Mouse (Mus musculus) heart, adult 2 months (tissue): ENCODE results near the gene Gata3. TPM values are rescaled to one million over a fixed set of nuclear protein-coding genes. Genes with fewer than 3 reads are reported as not detected.
A peak's percentile ranks its signal among the peaks of the same experiment; 100 is the strongest.

ENCODE experiments used
- DNase-seq, 2 experiments: peaks; one replicate each; pipeline ENCODE4 v3.0.0; 2021
- H3K27ac ChIP-seq: fragments of 200-600 bp; 2 replicates; pipeline ENCODE4 v1.8.1; 2022
- H3K27me3 ChIP-seq: fragments of 200-500 bp; 2 replicates; pipeline ENCODE4 v1.6.1; 2012; ENCODE audit warnings: mild to moderate bottlenecking, low read length, inconsistent platforms, mixed read lengths; ENCODE audit not compliant: control insufficient read depth, insufficient read depth
- H3K36me3 ChIP-seq: fragments of 200-500 bp; 2 replicates; pipeline ENCODE4 v1.6.1; 2012; ENCODE audit warnings: low read length, inconsistent platforms; ENCODE audit not compliant: control insufficient read depth, insufficient read depth
- H3K4me1 ChIP-seq: fragments of 200-500 bp; 2 replicates; pipeline ENCODE4 v1.6.1; 2011; ENCODE audit warnings: low read length; ENCODE audit not compliant: control insufficient read depth, insufficient read depth
- H3K4me3 ChIP-seq: fragments of 200-600 bp; 2 replicates; pipeline ENCODE4 v1.8.1; 2022
- H3K79me2 ChIP-seq: fragments of 200-500 bp; replicated peaks from 2 replicates; pipeline ENCODE4 v1.6.1; 2012; ENCODE audit warnings: mild to moderate bottlenecking, inconsistent platforms, low read length, moderate library complexity, mixed read lengths; ENCODE audit not compliant: control insufficient read depth, insufficient read depth
- H3K9ac ChIP-seq: fragments of 200-500 bp; 2 replicates; pipeline ENCODE4 v1.6.1; 2012; ENCODE audit warnings: low read depth, mild to moderate bottlenecking, control low read depth, inconsistent platforms, low read length, mixed read lengths
- CTCF ChIP-seq: fragments of 200-600 bp; IDR thresholded peaks from 2 replicates; pipeline ENCODE4 v1.8.1; 2022; ENCODE audit warnings: antibody characterized with exemption, mild to moderate bottlenecking, moderate library complexity
- EP300 ChIP-seq: fragments of 200-500 bp; IDR thresholded peaks from 2 replicates; pipeline ENCODE4 v1.6.1; 2011; ENCODE audit warnings: low read depth, low read length, control low read depth; ENCODE audit not compliant: insufficient read depth
- POLR2A ChIP-seq: fragments of 200-500 bp; IDR thresholded peaks from 2 replicates; pipeline ENCODE4 v1.6.1; 2011; ENCODE audit warnings: mild to moderate bottlenecking, low read depth, low read length, control low read depth; ENCODE audit not compliant: insufficient read depth
- WGBS: fragments of 180-500 bp; shearing (Covaris S2); methylation state at CpG from one replicate; pipeline ENCODE4 v1.1.7; 2018; 5-methylcytosine and 5-hydroxymethylcytosine counted together
- intact Hi-C: fragments of 180-260 bp; cut with DNase I; formaldehyde crosslinking; loops from one replicate; pipeline ENCODE4 v1.15.1; 2025
- polyA plus RNA-seq: library from polyadenylated mRNA; depleted of rRNA; stranded (reverse); fragments of >200 nt; gene quantifications from 2 replicates; pipeline ENCODE4 v1.2.3, GENCODE M21; 2012
- total RNA-seq, 2 experiments: library from RNA; stranded (reverse); gene quantifications; 2 replicates each; pipeline ENCODE4 v1.2.3; 2021

Gata3 gene
- total and polyA plus RNA-seq, 3 experiments: 0.57 to 0.91 (median 0.59) TPM

DNA sequence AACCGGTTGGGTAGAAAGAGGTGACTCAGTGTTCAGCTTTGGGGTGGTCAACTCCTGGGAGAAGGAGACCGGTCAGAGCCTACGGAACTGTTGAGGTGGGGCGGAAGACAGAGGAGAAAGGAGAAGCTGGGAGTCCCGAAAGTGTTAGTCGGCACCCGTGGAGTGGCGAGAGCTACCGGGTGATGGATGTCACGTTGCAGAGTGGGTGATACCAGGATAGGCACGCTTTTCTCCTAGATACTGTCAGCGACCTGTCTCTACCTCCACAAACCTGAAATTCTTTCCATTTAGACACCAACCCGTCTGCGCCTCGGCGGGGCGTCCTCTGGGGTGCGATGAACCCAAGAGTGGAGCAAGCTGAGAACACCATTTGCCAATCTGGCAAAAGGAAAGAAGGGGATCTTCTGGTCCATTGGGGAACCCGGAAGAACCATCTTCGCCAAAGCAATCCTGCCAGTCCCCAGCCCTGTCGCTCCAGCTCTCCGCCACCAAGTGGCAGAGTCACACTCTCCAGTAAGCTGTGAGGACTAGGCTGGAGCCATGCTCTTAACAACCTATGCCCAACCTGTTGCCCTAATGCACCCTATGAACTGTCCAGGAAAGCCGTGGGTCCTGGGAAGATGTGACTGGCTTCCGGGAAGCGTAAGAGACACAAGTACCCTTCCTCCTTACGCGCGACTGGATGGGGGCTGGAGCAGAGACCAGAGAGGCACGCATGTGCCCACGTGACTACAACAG lies 752 bp downstream of the Gata3 start, which contains the start of gene 9230102O04Rik:
Gene 9230102O04Rik, minus strand, starts transcription at position 628 of the 738 bp plus-strand sequence.
- Histone ChIP-seq H3K4me1 (no peaks in the 10 kb centered on the region), H3K36me3 (no peaks in the 10 kb centered on the region), H3K79me2 (no peaks in the 10 kb centered on the region), H3K4me3 (no peak within 1 kb of the TSS), H3K9ac (no peak within 1 kb of the TSS), H3K27me3 (peaks cover 27% of the 10 kb centered on the region), H3K27ac (no peak within 1 kb of the TSS)
- WGBS: 2% methylated on average over 30 of the region's 30 CpGs
- intact Hi-C loops: no loop called here
- DNase-seq: peak in 1 of 2 experiments; percentile 40
- TF ChIP-seq EP300 (no peak), POLR2A (no peak), CTCF (peak; percentile 59)

DNA sequence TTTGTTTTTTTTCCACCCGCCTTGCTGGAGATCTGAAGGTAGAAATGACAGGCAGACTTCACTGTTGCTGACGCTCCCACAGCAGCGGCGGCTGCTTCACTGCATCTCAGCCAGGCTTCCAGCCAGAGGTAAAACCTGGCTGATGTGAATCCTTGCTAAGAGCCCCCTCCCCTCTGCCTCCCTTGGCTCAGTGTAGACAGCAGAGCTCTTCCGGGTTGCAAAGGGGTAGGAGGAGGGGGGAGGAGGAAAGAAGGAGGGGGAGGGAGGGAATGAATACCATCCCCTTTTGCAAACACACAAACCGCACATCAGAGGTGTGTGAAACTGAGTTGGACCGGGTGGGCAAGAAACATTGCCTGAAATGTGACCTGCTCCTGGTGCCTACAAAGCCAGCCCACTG lies 2.2 kb downstream of the Gata3 start:
- TF ChIP-seq CTCF: no peak
- no peak for TF ChIP-seq EP300
- no peak for TF ChIP-seq POLR2A
- intact Hi-C loops: no loop called here
- Histone ChIP-seq H3K27me3 (peaks cover 33% of the 10 kb centered on the region), H3K4me3 (no peak overlapping the region), H3K27ac (no peak overlapping the region), H3K36me3 (no peaks in the 10 kb centered on the region), H3K79me2 (no peaks in the 10 kb centered on the region), H3K9ac (no peak overlapping the region), H3K4me1 (no peaks in the 10 kb centered on the region)
- 6% methylated on average over 7 of the region's 7 CpGs for WGBS
- DNase-seq: no peak

DNA sequence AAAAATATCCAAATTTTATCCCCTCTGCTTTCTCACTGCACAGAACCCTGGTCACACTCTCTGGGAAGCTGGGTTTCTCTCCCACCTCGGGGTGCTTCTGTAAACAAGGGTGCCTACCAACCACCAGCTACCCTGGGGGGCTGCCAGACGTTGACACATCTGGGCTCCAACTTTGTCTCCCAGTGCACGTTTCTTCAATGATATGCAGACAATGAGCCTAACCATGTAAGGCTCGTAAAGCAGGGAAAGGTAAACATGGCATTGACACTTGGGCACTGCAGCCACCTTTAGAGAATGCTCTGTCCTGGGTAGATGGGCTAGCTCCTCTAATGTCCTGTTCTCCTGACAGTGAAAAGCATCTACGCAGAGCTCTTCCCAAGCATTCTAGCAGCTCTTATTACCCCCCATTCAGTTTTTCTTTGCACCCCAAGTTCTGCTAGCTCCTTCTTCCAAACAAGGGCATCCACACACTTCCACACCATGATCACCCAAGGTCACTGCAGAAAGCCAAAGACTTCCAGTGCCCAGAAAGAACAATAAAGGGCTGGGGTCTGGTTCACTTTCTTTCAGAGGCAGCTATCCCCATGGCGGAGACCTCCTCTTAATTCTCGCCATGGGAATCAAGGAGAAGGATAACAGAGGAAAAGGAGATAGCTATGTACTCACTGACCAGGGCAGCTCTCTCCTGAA lies 2.8 kb downstream of the Gata3 start:
- no peak for TF ChIP-seq POLR2A
- no peak for TF ChIP-seq EP300
- TF ChIP-seq CTCF: no peak
- no peak overlapping the region for H3K27ac ChIP-seq
- 11% methylated on average over 7 of the region's 7 CpGs for WGBS
- H3K4me3 ChIP-seq: no peak overlapping the region
- H3K36me3 ChIP-seq: no peaks in the 10 kb centered on the region
- intact Hi-C loops: no loop called here
- peaks cover 37% of the 10 kb centered on the region for H3K27me3 ChIP-seq
- H3K4me1 ChIP-seq: no peaks in the 10 kb centered on the region
- H3K9ac ChIP-seq: no peak overlapping the region
- H3K79me2 ChIP-seq: no peaks in the 10 kb centered on the region
- no peak for DNase-seq

DNA sequence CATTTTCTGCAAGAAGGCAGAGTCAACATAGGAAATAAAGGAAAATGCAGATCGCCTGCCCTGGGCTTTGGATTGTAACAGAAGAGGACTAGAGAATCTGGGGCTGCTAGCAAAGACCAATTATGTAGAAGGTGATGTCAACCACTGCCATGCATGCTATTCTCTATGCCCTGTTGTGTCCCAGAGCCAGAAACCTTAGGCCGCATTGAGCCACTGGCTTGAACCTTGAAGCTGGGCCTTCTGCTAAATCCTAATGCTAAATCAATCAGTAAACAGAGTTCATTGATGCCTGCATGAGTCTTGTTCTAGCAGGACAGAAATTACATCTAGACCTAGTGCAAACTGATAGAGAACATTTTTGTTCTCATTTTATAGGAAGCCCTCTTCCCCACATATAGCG lies 3.8 kb downstream of the Gata3 start:
- intact Hi-C loops: no loop called here
- Histone ChIP-seq H3K9ac (no peak overlapping the region), H3K27me3 (peaks cover 40% of the 10 kb centered on the region), H3K27ac (no peak overlapping the region), H3K79me2 (no peaks in the 10 kb centered on the region), H3K36me3 (no peaks in the 10 kb centered on the region), H3K4me1 (no peaks in the 10 kb centered on the region), H3K4me3 (no peak overlapping the region)
- 50% methylated on average over 3 of the region's 3 CpGs for WGBS
- TF ChIP-seq EP300: no peak
- TF ChIP-seq CTCF: no peak
- no peak for TF ChIP-seq POLR2A
- DNase-seq: no peak

DNA sequence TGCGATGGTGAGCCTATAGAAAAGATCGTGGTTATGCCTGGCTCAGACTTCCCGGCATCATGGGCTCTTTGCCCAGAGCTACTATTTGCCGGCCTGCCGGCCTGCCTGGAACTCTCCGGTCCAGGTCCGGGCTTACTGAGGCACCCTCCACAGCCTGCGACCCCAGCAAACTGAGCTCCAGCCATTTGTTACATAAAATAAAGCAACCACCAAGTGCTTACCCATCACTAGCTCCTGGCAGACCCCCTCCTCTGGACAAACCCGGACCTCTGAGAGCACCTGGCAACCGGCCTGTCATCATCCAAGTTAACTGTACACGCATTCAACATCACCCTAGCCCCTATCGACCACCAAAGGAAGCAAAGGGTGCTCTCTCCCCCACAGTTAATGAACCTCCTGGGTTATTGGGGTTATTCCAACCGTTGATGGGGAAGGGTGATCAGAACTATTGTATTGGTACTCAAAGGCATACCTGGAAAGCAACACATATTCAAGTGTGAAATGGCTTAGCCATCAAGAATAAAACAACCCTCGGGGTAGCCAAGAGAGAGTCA lies 4.5 kb downstream of the Gata3 start:
- Histone ChIP-seq H3K36me3 (no peaks in the 10 kb centered on the region), H3K4me3 (no peak overlapping the region), H3K27me3 (peaks cover 42% of the 10 kb centered on the region), H3K9ac (no peak overlapping the region), H3K27ac (no peak overlapping the region), H3K4me1 (no peaks in the 10 kb centered on the region), H3K79me2 (no peaks in the 10 kb centered on the region)
- intact Hi-C loops: no loop called here
- no peak for TF ChIP-seq CTCF
- TF ChIP-seq EP300: no peak
- TF ChIP-seq POLR2A: no peak
- 28% methylated on average over 14 of the region's 14 CpGs for WGBS
- no peak for DNase-seq
